Mouse (Mus musculus) adrenal gland, postnatal 36 days (tissue): ENCODE measurements around the gene Morn1. TPM values are rescaled to one million over a fixed set of nuclear protein-coding genes. Genes with fewer than 3 reads are reported as not detected.
A peak's percentile ranks its signal among the peaks of the same experiment; 100 is the strongest.

Source experiments
- DNase-seq, 2 experiments: peaks; one replicate each; pipeline ENCODE4 v3.0.0; 2021; ENCODE audit warnings: mixed read lengths in 1 of 2
- total RNA-seq, 2 experiments: library from RNA; stranded (reverse); gene quantifications; 2 replicates each; pipeline ENCODE4 v1.2.3; 2021

Morn1 gene
- total RNA-seq, 2 experiments from 2014 or later: 7.7 to 7.9 TPM

DNA sequence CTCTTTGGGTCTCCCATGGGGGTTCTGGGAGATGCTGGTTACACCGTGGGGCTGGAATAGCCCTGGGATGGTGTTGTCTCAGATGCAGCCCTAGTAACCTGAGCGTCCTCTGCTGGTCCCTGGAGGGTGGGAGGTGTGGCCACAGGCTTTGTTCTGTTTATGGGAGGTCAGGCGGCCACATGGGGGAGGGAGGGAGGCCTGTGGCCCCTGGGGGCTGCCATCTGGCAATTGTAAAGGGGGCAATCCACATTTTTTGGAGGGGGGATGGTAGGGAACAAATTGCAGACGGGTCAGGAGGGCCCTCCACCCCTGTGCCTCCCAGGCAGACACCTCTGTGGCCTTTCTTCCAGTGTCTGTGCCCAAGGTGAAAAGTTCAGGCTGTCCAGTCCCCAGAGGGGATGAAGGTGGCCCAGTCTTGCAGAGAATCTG, 103.3 kb downstream of the Morn1 start:
- DNase-seq: peak in 1 of 2 experiments; percentile 47

- DNase-seq: no peak
These were observed 103.9 kb downstream of the Morn1 start for GRCm38 (mm10) chr4:155190275-155190674.

Other genes starting within 250 kb of the Morn1 start
- under 1 TPM in 1 of 2 experiments, not detected in 1; 0.16 TPM for gene Ttc34, start 249.1 kb upstream of the Morn1 start, total RNA-seq
- gene Mmel1, start 217.0 kb upstream of the Morn1 start, total RNA-seq: 1 to 10 TPM in 1 of 2 experiments, under 1 TPM in 1; 0.26 to 4.1 TPM
- gene Fam213b, start 187.4 kb upstream of the Morn1 start, total RNA-seq: 100 to 1,000 TPM in 1 of 2 experiments, 10 to 100 TPM in 1; 42.9 to 150 TPM
- gene Tnfrsf14, start 158.0 kb upstream of the Morn1 start, total RNA-seq: 1 to 10 TPM; 6.7 to 7.2 TPM
- gene Hes5, start 125.7 kb upstream of the Morn1 start, total RNA-seq: not detected
- 10 to 100 TPM; 24.1 to 35.9 TPM for gene Pank4, start 122.5 kb upstream of the Morn1 start, total RNA-seq
- gene Plch2, start 29.8 kb upstream of the Morn1 start, total RNA-seq: under 1 TPM; 0.30 to 0.43 TPM
- 10 to 100 TPM; 20.6 to 24.2 TPM for gene Pex10, start 19.6 kb upstream of the Morn1 start, total RNA-seq
- gene Rer1, start 195 bp upstream of the Morn1 start, total RNA-seq: 100 to 1,000 TPM; 106 to 114 TPM
- 10 to 100 TPM; 55.5 to 88.7 TPM for gene Ski, start 136.0 kb downstream of the Morn1 start, total RNA-seq
- gene Faap20, start 163.2 kb downstream of the Morn1 start, total RNA-seq: 10 to 100 TPM; 49.6 to 51.8 TPM